Mouse (Mus musculus): ENCODE measurements around the gene Pfdn6. TPM values are rescaled to one million over a fixed set of nuclear protein-coding genes. Genes with fewer than 3 reads are reported as not detected.
"Not testable (repeated sequence)": the region's sequence is repeated elsewhere in the genome, so short reads cannot be mapped to it uniquely, and the experiment has no call there.

The Pfdn6 gene
- total RNA-seq, 2 experiments from 2014 or later: 15.9 to 22.9 TPM

- no peak for ATAC-seq (replicated peaks; ENCODE audit: low FRiP score, poor library complexity, severe bottlenecking)
These were observed 16.2 kb upstream of the Pfdn6 start for GRCm38 (mm10) chr17:33956336-33956735.

GRCm38 (mm10) chr17:33955555-33956214 lies 15.5 kb upstream of the Pfdn6 start, which contains the start of the genes Vps52 and Rps18:
Vps52 (plus strand) TSS chr17:33955812.
Rps18 (minus strand) TSS chr17:33956001.
- ATAC-seq (replicated peaks; ENCODE audit: low FRiP score, poor library complexity, severe bottlenecking): peak; percentile 90

- no peak; the same call in none of the 2 replicates for ATAC-seq (replicated peaks; ENCODE audit: low FRiP score, poor library complexity, severe bottlenecking)
These were observed 14.8 kb upstream of the Pfdn6 start for GRCm38 (mm10) chr17:33954646-33955554.

- ATAC-seq (replicated peaks; ENCODE audit: low FRiP score, poor library complexity, severe bottlenecking): no peak
These were observed 13.9 kb upstream of the Pfdn6 start for GRCm38 (mm10) chr17:33953961-33954565.

- no peak for ATAC-seq (replicated peaks; ENCODE audit: low FRiP score, poor library complexity, severe bottlenecking)
These were observed 13.2 kb upstream of the Pfdn6 start for GRCm38 (mm10) chr17:33953310-33953709.

- no peak for ATAC-seq (replicated peaks; ENCODE audit: low FRiP score, poor library complexity, severe bottlenecking)
These were observed 12.7 kb upstream of the Pfdn6 start for GRCm38 (mm10) chr17:33952879-33953278.

GRCm38 (mm10) chr17:33952015-33952414 lies 11.9 kb upstream of the Pfdn6 start:
- not testable (repeated sequence) for ATAC-seq (replicated peaks; ENCODE audit: low FRiP score, poor library complexity, severe bottlenecking)

GRCm38 (mm10) chr17:33951021-33951946 lies 11.1 kb upstream of the Pfdn6 start, which contains the start of gene B3galt4:
B3galt4 (minus strand) TSS chr17:33951488.
- ATAC-seq (replicated peaks; ENCODE audit: low FRiP score, poor library complexity, severe bottlenecking): peak; percentile 53; the same call in 1 of the 2 replicates

- no peak for ATAC-seq (replicated peaks; ENCODE audit: low FRiP score, poor library complexity, severe bottlenecking)
These were observed 10.0 kb upstream of the Pfdn6 start for GRCm38 (mm10) chr17:33950131-33950625.

GRCm38 (mm10) chr17:33948905-33949537 lies 8.9 kb upstream of the Pfdn6 start:
- no peak for ATAC-seq (replicated peaks; ENCODE audit: low FRiP score, poor library complexity, severe bottlenecking)

GRCm38 (mm10) chr17:33948090-33948904 lies 8.2 kb upstream of the Pfdn6 start:
- ATAC-seq (replicated peaks; ENCODE audit: low FRiP score, poor library complexity, severe bottlenecking): no peak

- ATAC-seq (replicated peaks; ENCODE audit: low FRiP score, poor library complexity, severe bottlenecking): no peak
These were observed 7.4 kb upstream of the Pfdn6 start for GRCm38 (mm10) chr17:33947430-33948089.

GRCm38 (mm10) chr17:33943454-33943853 lies 3.3 kb upstream of the Pfdn6 start:
- ATAC-seq (replicated peaks; ENCODE audit: low FRiP score, poor library complexity, severe bottlenecking): no peak

GRCm38 (mm10) chr17:33941381-33941780 lies 1.2 kb upstream of the Pfdn6 start:
- no peak for ATAC-seq (replicated peaks; ENCODE audit: low FRiP score, poor library complexity, severe bottlenecking)

- no peak for ATAC-seq (replicated peaks; ENCODE audit: low FRiP score, poor library complexity, severe bottlenecking)
These were observed 838 bp upstream of the Pfdn6 start for GRCm38 (mm10) chr17:33940981-33941380.

GRCm38 (mm10) chr17:33938783-33939182 lies 1.4 kb downstream of the Pfdn6 start:
- no peak for ATAC-seq (replicated peaks; ENCODE audit: low FRiP score, poor library complexity, severe bottlenecking)

GRCm38 (mm10) chr17:33936993-33937392 lies 3.1 kb downstream of the Pfdn6 start:
- ATAC-seq (replicated peaks; ENCODE audit: low FRiP score, poor library complexity, severe bottlenecking): no peak
